Mouse (Mus musculus): Measurements from ENCODE around the gene Txn2. TPM values are rescaled to one million over a fixed set of nuclear protein-coding genes. Genes with fewer than 3 reads are reported as not detected.

Txn2 gene
- 78.2 to 91.2 TPM (median 90.6 TPM) in 4 replicates for total RNA-seq (2023)

GRCm38 (mm10) chr15:77928673-77929331, at the start of gene Txn2:
Gene Txn2, minus strand, starts transcription at chr15:77929006.

GRCm38 (mm10) chr15:77970470-77971292, 41.9 kb upstream of the Txn2 start, which contains the start of gene Eif3d:
Gene Eif3d, minus strand, starts transcription at chr15:77970813.

DNA sequence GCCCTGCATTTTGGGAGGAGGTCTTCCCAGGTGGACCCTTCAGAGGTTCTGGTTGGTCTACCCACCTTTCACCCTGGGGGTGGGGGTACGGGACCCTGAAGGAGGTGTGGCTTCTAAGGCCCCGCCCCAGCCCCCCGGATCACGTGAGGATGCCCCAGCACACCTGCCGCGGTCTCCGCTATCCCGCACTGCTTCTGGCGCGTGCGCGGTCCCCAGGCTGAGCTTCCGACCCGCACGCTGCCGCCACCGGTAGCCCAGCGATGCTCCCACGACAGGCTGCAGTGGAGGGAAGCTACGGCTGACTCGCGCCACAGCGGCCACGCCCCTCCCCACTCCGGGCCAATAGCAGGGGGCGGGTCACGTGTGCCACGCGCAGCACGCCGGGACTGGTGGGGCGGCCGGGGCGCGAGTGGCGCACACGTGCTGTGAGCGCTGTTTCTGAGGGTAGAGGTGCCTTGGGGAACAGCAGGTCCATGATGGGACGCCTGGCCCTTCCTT, 27.6 kb upstream of the Txn2 start, which contains the start of gene Foxred2:
Gene Foxred2, minus strand, starts transcription at position 319 of the 498 bp plus-strand sequence.

Other genes with a start within 250 kb of the Txn2 start
- gene Apol7e, start 230.1 kb downstream of the Txn2 start, total RNA-seq (2023): 0.26 TPM in 1 of 4 replicates, not detected in the others
- gene Apol9b, start 200.0 kb downstream of the Txn2 start, total RNA-seq (2023): not detected in 4 replicates
- gene Apol8, start 172.0 kb downstream of the Txn2 start, total RNA-seq (2023): 8.1 to 12.6 TPM (median 10.2 TPM) in 4 replicates
- 754 to 822 TPM (median 807 TPM) in 4 replicates for gene Myh9, start 86.8 kb downstream of the Txn2 start, total RNA-seq (2023)
- 9.8 to 11.6 TPM (median 10.9 TPM) in 4 replicates for gene Foxred2, start 27.7 kb upstream of the Txn2 start, total RNA-seq (2023)
- gene Eif3d, start 41.8 kb upstream of the Txn2 start, total RNA-seq (2023): 149 to 164 TPM (median 160 TPM) in 4 replicates
- not detected in 4 replicates for gene Cacng2, start 191.0 kb upstream of the Txn2 start, total RNA-seq (2023)
- gene Ift27, start 245.1 kb upstream of the Txn2 start, total RNA-seq (2023): 31.4 to 39.8 TPM (median 35.4 TPM) in 4 replicates

All from B cell, adult 62 days (primary cell).